Mouse (Mus musculus): ENCODE results near the gene Hoxc5. TPM values are rescaled to one million over a fixed set of nuclear protein-coding genes. Genes with fewer than 3 reads are reported as not detected.

Gene Hoxc5
- polyA plus RNA-seq, 2 experiments, result 0.06 TPM; not detected in 1

DNA sequence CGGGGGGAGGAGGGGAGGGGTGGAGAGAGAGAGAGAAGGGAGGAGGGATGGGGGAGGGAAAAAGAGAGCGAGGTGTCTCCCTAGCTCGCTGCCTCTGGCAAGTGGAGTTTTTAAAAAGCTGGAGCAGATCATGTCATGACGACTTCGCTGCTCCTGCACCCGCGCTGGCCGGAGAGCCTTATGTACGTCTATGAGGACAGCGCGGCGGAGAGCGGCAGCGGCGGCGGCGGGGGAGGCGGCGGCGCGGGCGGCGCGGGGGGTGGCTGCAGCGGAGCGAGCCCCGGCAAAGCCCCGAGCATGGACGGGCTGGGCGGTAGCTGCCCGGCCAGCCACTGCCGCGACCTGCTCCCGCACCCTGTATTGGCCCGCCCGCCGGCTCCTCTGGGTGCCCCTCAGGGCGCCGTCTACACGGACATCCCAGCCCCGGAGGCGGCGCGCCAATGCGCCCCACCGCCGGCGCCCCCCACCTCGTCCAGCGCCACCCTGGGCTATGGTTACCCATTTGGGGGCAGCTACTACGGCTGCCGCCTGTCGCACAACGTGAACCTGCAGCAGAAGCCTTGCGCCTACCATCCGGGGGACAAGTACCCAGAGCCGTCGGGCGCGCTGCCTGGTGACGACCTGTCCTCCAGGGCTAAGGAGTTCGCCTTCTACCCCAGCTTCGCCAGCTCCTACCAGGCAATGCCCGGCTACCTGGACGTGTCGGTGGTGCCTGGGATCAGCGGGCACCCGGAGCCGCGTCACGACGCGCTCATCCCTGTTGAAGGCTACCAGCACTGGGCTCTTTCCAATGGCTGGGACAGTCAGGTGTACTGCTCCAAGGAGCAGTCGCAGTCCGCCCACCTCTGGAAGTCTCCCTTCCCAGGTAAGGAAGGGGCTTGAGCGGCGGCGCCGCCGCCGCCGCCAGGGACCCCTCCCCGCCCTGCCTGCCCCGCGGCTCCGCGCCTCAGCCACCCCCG, 45.9 kb upstream of the Hoxc5 start, which contains the start of gene Hoxc13:
Hoxc13 (plus strand) TSS at position 51 of the 959 bp plus-strand sequence.
- DNase-seq (ENCODE audit: low read depth in 3 of 3, low spot score in 3 of 3), result no peak
- Histone ChIP-seq H3K4me2 (ENCODE audit: low read depth) (no peak within 1 kb of the TSS), H3K36me3 (replicated peaks; ENCODE audit: control insufficient read depth, insufficient read depth, low read depth) (no peaks in the 10 kb centered on the region), H3K4me3 (ENCODE audit: insufficient read depth in 1 of 2, low read depth in 2 of 2, low read length in 2 of 2) (no peak within 1 kb of the TSS), H3K4me1 (replicated peaks; ENCODE audit: control insufficient read depth in 2 of 2, insufficient read depth in 2 of 2, low read length in 1 of 2) (no peaks in the 10 kb centered on the region), H3K9ac (replicated peaks) (no peak within 1 kb of the TSS), H3K27ac (no peak within 1 kb of the TSS), H3K27me3 (ENCODE audit: control insufficient read depth, insufficient read depth, low read length) (peaks cover 94% of the 10 kb centered on the region), H3K9me3 (ENCODE audit: control insufficient read depth, low read length) (no peaks in the 10 kb centered on the region)
- 2% methylated on average over 78 of the region's 88 CpGs for WGBS (ENCODE audit: insufficient replicate concordance)
- TF ChIP-seq CTCF (IDR thresholded peaks at IDR 0.05; ENCODE audit: low read depth) (no peak), EP300 (IDR thresholded peaks at IDR 0.05; ENCODE audit: low read depth) (no peak)
- ATAC-seq (ENCODE audit: insufficient read depth), result no peak

DNA sequence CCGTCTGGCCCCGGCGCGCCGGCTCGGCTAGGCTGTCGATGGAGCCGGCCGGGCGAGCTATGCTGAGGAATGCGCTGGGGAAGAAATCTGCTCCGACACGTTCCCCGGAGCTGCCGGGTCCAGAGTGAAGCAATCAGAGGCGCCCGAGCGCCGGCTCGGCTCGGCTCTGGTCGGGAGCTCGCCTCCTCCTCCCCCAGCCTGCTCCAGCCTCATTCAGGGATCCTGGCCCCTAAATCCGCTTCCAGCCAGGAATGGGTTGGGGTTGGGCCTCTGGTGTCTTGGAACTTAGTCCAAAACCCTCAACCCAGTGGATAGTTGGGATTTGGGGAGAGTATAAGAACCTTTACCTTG, 45.3 kb upstream of the Hoxc5 start:
- no peak overlapping the region for H3K9ac ChIP-seq (replicated peaks)
- WGBS (ENCODE audit: insufficient replicate concordance), result 4% methylated on average over 24 of the region's 24 CpGs
- H3K9me3 ChIP-seq (ENCODE audit: control insufficient read depth, low read length), result no peaks in the 10 kb centered on the region
- DNase-seq (ENCODE audit: low read depth in 3 of 3, low spot score in 3 of 3) (no peak), ATAC-seq (ENCODE audit: insufficient read depth) (no peak)
- H3K4me2 ChIP-seq (ENCODE audit: low read depth), result no peak overlapping the region
- H3K27me3 ChIP-seq (ENCODE audit: control insufficient read depth, insufficient read depth, low read length), result peaks cover 94% of the 10 kb centered on the region
- no peaks in the 10 kb centered on the region for H3K4me1 ChIP-seq (replicated peaks; ENCODE audit: control insufficient read depth in 2 of 2, insufficient read depth in 2 of 2, low read length in 1 of 2)
- H3K36me3 ChIP-seq (replicated peaks; ENCODE audit: control insufficient read depth, insufficient read depth, low read depth), result no peaks in the 10 kb centered on the region
- no peak overlapping the region for H3K4me3 ChIP-seq (ENCODE audit: insufficient read depth in 1 of 2, low read depth in 2 of 2, low read length in 2 of 2)
- TF ChIP-seq EP300 (IDR thresholded peaks at IDR 0.05; ENCODE audit: low read depth), result no peak
- no peak for TF ChIP-seq CTCF (IDR thresholded peaks at IDR 0.05; ENCODE audit: low read depth)
- H3K27ac ChIP-seq, result no peak overlapping the region

DNA sequence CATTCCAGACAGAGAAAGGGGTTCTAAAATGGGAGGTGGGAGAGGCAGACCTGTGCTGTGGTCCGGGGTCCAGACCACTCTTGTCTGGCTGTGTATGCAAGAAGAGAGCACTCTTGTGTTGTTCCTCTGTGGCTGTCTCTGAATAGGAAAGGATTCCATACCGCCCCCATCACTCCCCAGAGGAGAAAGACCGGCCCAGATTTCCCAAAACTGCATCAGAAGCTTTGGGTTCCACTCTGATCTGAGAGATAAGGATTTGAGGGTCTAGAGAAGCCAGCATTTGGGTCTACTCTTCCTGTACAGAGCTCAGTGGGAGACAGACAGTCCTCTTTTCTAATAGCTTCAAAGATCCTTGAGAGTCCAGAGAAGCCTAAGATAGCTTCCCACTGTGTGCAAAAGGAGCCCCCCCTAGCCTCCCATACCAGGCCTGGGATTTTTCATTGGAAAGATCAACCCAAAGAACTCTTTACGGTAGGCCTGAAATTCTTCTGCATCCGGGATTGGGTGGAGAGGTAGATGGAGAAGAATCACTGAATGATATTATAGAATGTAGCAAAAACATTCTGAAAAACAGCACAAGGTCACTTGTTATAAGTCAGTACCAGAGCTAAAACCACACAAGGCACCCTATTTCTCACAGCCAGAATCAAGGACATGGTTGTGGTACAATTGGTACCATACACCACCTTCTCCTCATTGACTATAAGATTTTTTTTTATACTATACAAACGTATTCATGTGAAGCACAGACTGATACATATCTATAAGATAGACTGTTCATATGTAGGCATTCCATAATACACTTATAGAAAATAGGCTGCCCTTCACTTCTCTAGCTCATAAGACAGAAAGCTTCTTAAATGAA, 44.4 kb upstream of the Hoxc5 start:
- H3K9me3 ChIP-seq (ENCODE audit: control insufficient read depth, low read length), result no peaks in the 10 kb centered on the region
- no peaks in the 10 kb centered on the region for H3K4me1 ChIP-seq (replicated peaks; ENCODE audit: control insufficient read depth in 2 of 2, insufficient read depth in 2 of 2, low read length in 1 of 2)
- no peak overlapping the region for H3K4me3 ChIP-seq (ENCODE audit: insufficient read depth in 1 of 2, low read depth in 2 of 2, low read length in 2 of 2)
- 7% methylated on average over 6 of the region's 6 CpGs for WGBS (ENCODE audit: insufficient replicate concordance)
- H3K27ac ChIP-seq, result no peak overlapping the region
- DNase-seq (ENCODE audit: low read depth in 3 of 3, low spot score in 3 of 3), result no peak
- peaks cover 94% of the 10 kb centered on the region for H3K27me3 ChIP-seq (ENCODE audit: control insufficient read depth, insufficient read depth, low read length)
- H3K36me3 ChIP-seq (replicated peaks; ENCODE audit: control insufficient read depth, insufficient read depth, low read depth), result no peaks in the 10 kb centered on the region
- no peak overlapping the region for H3K4me2 ChIP-seq (ENCODE audit: low read depth)
- no peak for ATAC-seq (ENCODE audit: insufficient read depth)
- no peak for TF ChIP-seq EP300 (IDR thresholded peaks at IDR 0.05; ENCODE audit: low read depth)
- no peak for TF ChIP-seq CTCF (IDR thresholded peaks at IDR 0.05; ENCODE audit: low read depth)
- no peak overlapping the region for H3K9ac ChIP-seq (replicated peaks)

DNA sequence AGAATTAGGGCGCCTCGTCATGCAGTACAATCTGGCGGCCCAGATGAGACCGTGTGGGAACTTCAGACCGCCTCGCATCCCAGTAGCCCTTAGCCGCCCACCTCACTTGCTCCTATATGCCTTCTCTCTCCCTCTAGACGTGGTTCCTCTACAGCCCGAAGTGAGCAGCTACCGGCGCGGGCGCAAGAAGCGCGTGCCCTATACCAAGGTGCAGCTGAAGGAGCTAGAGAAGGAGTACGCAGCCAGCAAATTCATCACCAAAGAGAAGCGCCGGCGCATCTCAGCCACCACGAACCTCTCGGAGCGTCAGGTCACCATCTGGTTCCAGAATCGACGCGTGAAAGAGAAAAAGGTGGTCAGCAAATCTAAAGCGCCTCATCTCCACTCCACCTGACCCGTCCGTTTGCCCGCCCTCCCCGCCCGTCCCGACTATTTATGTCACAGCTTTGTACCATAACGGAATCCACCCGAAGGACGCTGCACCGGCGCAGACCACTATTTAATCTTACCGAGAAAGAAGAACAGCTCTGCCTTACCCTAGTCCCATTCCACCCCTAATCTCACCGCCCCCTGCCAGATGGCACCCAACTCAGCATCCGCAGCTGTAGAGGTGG, 40.1 kb upstream of the Hoxc5 start:
- no peak overlapping the region for H3K27ac ChIP-seq
- WGBS (ENCODE audit: insufficient replicate concordance), result 2% methylated on average over 40 of the region's 40 CpGs
- no peak overlapping the region for H3K9ac ChIP-seq (replicated peaks)
- DNase-seq (ENCODE audit: low read depth in 3 of 3, low spot score in 3 of 3), result no peak
- no peaks in the 10 kb centered on the region for H3K4me1 ChIP-seq (replicated peaks; ENCODE audit: control insufficient read depth in 2 of 2, insufficient read depth in 2 of 2, low read length in 1 of 2)
- H3K9me3 ChIP-seq (ENCODE audit: control insufficient read depth, low read length), result no peaks in the 10 kb centered on the region
- no peak overlapping the region for H3K4me3 ChIP-seq (ENCODE audit: insufficient read depth in 1 of 2, low read depth in 2 of 2, low read length in 2 of 2)
- H3K4me2 ChIP-seq (ENCODE audit: low read depth), result no peak overlapping the region
- ATAC-seq (ENCODE audit: insufficient read depth), result no peak
- peaks cover 92% of the 10 kb centered on the region for H3K27me3 ChIP-seq (ENCODE audit: control insufficient read depth, insufficient read depth, low read length)
- H3K36me3 ChIP-seq (replicated peaks; ENCODE audit: control insufficient read depth, insufficient read depth, low read depth), result no peaks in the 10 kb centered on the region
- TF ChIP-seq EP300 (IDR thresholded peaks at IDR 0.05; ENCODE audit: low read depth) (no peak), CTCF (IDR thresholded peaks at IDR 0.05; ENCODE audit: low read depth) (no peak)
